Mouse (Mus musculus): ENCODE measurements around the gene Slc25a33. TPM values are rescaled to one million over a fixed set of nuclear protein-coding genes. Genes with fewer than 3 reads are reported as not detected.
"Not testable (repeated sequence)": the region's sequence is repeated elsewhere in the genome, so short reads cannot be mapped to it uniquely, and the experiment has no call there.

The Slc25a33 gene
- polyA plus RNA-seq, 1 experiment from 2014 or later: 9.6 TPM

- Histone ChIP-seq H3K27me3 (ENCODE audit: insufficient read depth, low read length) (no peaks in the 10 kb centered on the region), H3K9me3 (ENCODE audit: low read depth, low read length) (no peaks in the 10 kb centered on the region), H3K4me2 (no peak overlapping the region), H3K4me1 (ENCODE audit: insufficient read depth) (no peaks in the 10 kb centered on the region), H3K9ac (no peak overlapping the region), H3K36me3 (ENCODE audit: insufficient read depth) (peaks cover 3% of the 10 kb centered on the region; the same call in 1 of the 2 replicates), H3K4me3 (ENCODE audit: low read depth, low read length) (no peak overlapping the region), H3K27ac (ENCODE audit: low read depth) (no peak overlapping the region)
- ATAC-seq (ENCODE audit: insufficient read depth): no peak
- 73% methylated on average over 6 of the region's 6 CpGs for WGBS
- DNase-seq: no peak
- TF ChIP-seq CTCF (IDR thresholded peaks at IDR 0.05; ENCODE audit: low read depth): no peak
Measured at GRCm38 (mm10) chr4:149758423-149758822, 15.7 kb downstream of the Slc25a33 start.

- DNase-seq; ATAC-seq (ENCODE audit: insufficient read depth); H3K9ac ChIP-seq; H3K36me3 ChIP-seq (ENCODE audit: insufficient read depth); H3K4me1 ChIP-seq (ENCODE audit: insufficient read depth); H3K27ac ChIP-seq (ENCODE audit: low read depth); H3K4me3 ChIP-seq (ENCODE audit: low read depth, low read length); H3K9me3 ChIP-seq (ENCODE audit: low read depth, low read length); H3K27me3 ChIP-seq (ENCODE audit: insufficient read depth, low read length); H3K4me2 ChIP-seq: not testable (repeated sequence)
- 83% methylated on average over 7 of the region's 7 CpGs for WGBS
Measured at GRCm38 (mm10) chr4:149756546-149756945, 17.5 kb downstream of the Slc25a33 start.

GRCm38 (mm10) chr4:149752836-149753235, 21.2 kb downstream of the Slc25a33 start:
- Histone ChIP-seq H3K4me3 (ENCODE audit: low read depth, low read length) (no peak overlapping the region), H3K27ac (ENCODE audit: low read depth) (no peak overlapping the region), H3K9ac (no peak overlapping the region), H3K27me3 (ENCODE audit: insufficient read depth, low read length) (no peaks in the 10 kb centered on the region), H3K4me2 (no peak overlapping the region), H3K4me1 (ENCODE audit: insufficient read depth) (no peaks in the 10 kb centered on the region), H3K9me3 (ENCODE audit: low read depth, low read length) (no peaks in the 10 kb centered on the region), H3K36me3 (ENCODE audit: insufficient read depth) (peaks cover 2% of the 10 kb centered on the region; the same call in 1 of the 2 replicates)
- DNase-seq (no peak), ATAC-seq (ENCODE audit: insufficient read depth) (no peak)
- 83% methylated on average over 3 of the region's 3 CpGs for WGBS
- TF ChIP-seq CTCF (IDR thresholded peaks at IDR 0.05; ENCODE audit: low read depth): no peak

GRCm38 (mm10) chr4:149752124-149752799, 21.8 kb downstream of the Slc25a33 start:
- Histone ChIP-seq H3K36me3 (ENCODE audit: insufficient read depth) (peaks cover 2% of the 10 kb centered on the region; the same call in 1 of the 2 replicates), H3K27me3 (ENCODE audit: insufficient read depth, low read length) (no peaks in the 10 kb centered on the region), H3K27ac (ENCODE audit: low read depth) (no peak overlapping the region), H3K4me1 (ENCODE audit: insufficient read depth) (no peaks in the 10 kb centered on the region), H3K4me2 (no peak overlapping the region), H3K9ac (no peak overlapping the region), H3K4me3 (ENCODE audit: low read depth, low read length) (no peak overlapping the region), H3K9me3 (ENCODE audit: low read depth, low read length) (no peaks in the 10 kb centered on the region)
- WGBS: 35% methylated on average over 17 of the region's 17 CpGs
- DNase-seq (peak; percentile 90), ATAC-seq (ENCODE audit: insufficient read depth) (peak; percentile 49; the same call in 1 of the 2 replicates)
- TF ChIP-seq CTCF (IDR thresholded peaks at IDR 0.05; ENCODE audit: low read depth): peak; percentile 84

GRCm38 (mm10) chr4:149750671-149751070, 23.4 kb downstream of the Slc25a33 start:
- 47% methylated on average over 5 of the region's 5 CpGs for WGBS
- peaks cover 2% of the 10 kb centered on the region; the same call in 1 of the 2 replicates for H3K36me3 ChIP-seq (ENCODE audit: insufficient read depth)
- no peaks in the 10 kb centered on the region for H3K27me3 ChIP-seq (ENCODE audit: insufficient read depth, low read length)
- H3K27ac ChIP-seq (ENCODE audit: low read depth): no peak overlapping the region
- no peaks in the 10 kb centered on the region for H3K4me1 ChIP-seq (ENCODE audit: insufficient read depth)
- DNase-seq: no peak
- no peak for TF ChIP-seq CTCF (IDR thresholded peaks at IDR 0.05; ENCODE audit: low read depth)
- H3K4me3 ChIP-seq (ENCODE audit: low read depth, low read length): no peak overlapping the region
- H3K9me3 ChIP-seq (ENCODE audit: low read depth, low read length): no peaks in the 10 kb centered on the region
- no peak for ATAC-seq (ENCODE audit: insufficient read depth)
- H3K9ac ChIP-seq: no peak overlapping the region
- no peak overlapping the region for H3K4me2 ChIP-seq

GRCm38 (mm10) chr4:149749663-149750015, 24.4 kb downstream of the Slc25a33 start:
- ATAC-seq (ENCODE audit: insufficient read depth); H3K27ac ChIP-seq (ENCODE audit: low read depth); H3K27me3 ChIP-seq (ENCODE audit: insufficient read depth, low read length); H3K4me2 ChIP-seq; H3K4me3 ChIP-seq (ENCODE audit: low read depth, low read length); H3K4me1 ChIP-seq (ENCODE audit: insufficient read depth); H3K9ac ChIP-seq; DNase-seq; H3K36me3 ChIP-seq (ENCODE audit: insufficient read depth); H3K9me3 ChIP-seq (ENCODE audit: low read depth, low read length): not testable (repeated sequence)
- 85% methylated on average over 3 of the region's 3 CpGs for WGBS

GRCm38 (mm10) chr4:149749003-149749662, 24.9 kb downstream of the Slc25a33 start:
- Histone ChIP-seq H3K27me3 (ENCODE audit: insufficient read depth, low read length) (no peaks in the 10 kb centered on the region), H3K36me3 (ENCODE audit: insufficient read depth) (peaks cover 6% of the 10 kb centered on the region; the same call in 1 of the 2 replicates), H3K4me3 (ENCODE audit: low read depth, low read length) (no peak overlapping the region), H3K27ac (ENCODE audit: low read depth) (no peak overlapping the region), H3K4me2 (no peak overlapping the region), H3K4me1 (ENCODE audit: insufficient read depth) (no peaks in the 10 kb centered on the region), H3K9me3 (ENCODE audit: low read depth, low read length) (no peaks in the 10 kb centered on the region), H3K9ac (no peak overlapping the region)
- ATAC-seq (ENCODE audit: insufficient read depth) (no peak), DNase-seq (no peak)
- no peak for TF ChIP-seq CTCF (IDR thresholded peaks at IDR 0.05; ENCODE audit: low read depth)
- WGBS: 87% methylated on average over 18 of the region's 18 CpGs
